Mouse (Mus musculus) gonadal fat pad, adult 2 months (tissue): ENCODE data around the gene Nos1ap. TPM values are rescaled to one million over a fixed set of nuclear protein-coding genes. Genes with fewer than 3 reads are reported as not detected.
A peak's percentile ranks its signal among the peaks of the same experiment; 100 is the strongest.

Experiments
- DNase-seq: peaks from one replicate; pipeline ENCODE4 v3.0.0-alpha.2; 2012; ENCODE audit warnings: low read depth
- polyA plus RNA-seq: library from polyadenylated mRNA; depleted of rRNA; stranded (reverse); fragments of >200 nt; gene quantifications from 2 replicates; pipeline ENCODE4 v1.2.3, GENCODE M21; 2012

Gene Nos1ap
- polyA plus RNA-seq, 1 experiment = 5.8 TPM

DNA sequence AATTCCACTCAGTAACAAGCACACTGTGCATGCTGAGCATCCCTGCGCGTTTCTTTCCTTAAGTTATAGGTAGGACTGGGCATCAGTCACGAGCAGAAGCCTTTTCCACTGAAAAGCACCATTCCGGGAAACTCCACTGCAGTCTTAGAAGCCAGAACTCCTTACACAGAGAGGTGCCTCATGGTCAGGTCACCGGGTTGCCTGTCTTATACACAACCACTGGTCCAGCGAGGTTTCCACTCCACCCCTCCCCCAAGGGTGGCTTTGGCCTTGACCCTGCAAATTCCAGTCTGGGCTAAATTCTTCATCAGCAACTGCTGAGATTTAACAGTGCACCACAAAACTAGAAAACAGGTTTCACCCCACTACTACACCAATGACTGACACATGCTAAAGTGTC is 1.3 kb downstream of the Nos1ap start:
- DNase-seq = no peak

DNA sequence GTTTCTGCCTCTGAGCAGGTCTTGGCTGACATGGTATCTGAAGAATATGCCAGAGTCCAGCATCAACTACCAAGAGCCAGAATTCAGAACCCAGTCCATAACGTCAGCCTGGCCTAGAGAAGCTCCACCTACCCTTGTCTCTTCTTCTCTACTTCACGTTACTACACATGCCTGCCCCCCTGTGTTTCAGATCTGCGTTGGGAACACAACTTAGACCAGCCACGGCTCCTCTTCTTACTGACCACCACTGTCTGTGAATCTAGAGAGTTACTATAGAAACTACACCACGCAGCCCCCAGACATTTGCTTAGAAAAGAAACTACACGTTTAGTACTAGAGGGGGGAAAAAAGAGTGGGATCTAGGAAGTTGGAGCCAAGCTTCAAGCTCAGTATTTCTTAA is 2.9 kb downstream of the Nos1ap start:
- DNase-seq = no peak

DNA sequence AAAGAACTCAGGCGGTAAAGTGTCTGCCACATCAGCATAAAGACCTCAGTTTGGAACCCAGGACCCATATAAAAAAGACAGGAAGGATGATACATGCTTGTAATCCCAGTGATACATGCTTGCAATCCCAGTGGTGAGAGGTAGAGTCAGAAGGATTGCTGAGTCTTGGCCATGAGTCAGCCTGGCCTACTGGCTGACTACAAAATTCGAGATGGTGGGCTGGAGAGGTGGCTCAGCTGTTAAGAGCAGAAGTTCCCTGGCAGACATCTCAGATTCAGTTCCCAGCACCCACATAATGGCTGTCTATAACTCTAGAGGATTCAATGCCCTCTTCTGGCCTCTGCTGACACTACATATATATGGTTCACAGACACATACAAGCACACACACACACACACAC is 5.7 kb downstream of the Nos1ap start:
- no peak for DNase-seq

DNA sequence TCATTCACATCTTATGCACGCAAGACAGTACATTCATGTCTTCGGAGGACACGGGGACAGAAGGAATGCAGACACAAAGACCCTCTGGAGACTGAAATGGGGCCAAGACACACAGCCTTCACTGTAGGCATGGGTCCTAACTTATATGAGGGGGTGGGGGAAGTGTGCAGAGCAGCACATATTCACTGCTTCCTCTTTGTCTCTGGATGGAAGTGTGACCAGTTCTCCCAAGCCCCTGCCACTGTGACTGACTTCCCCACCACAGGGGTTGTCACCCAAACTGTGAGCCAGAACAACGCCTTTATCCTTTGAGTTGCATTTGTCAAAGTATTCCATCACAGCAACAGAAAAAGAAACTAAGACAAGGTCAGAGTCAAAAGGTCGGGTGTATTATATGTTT is 7.3 kb downstream of the Nos1ap start:
- no peak for DNase-seq

DNA sequence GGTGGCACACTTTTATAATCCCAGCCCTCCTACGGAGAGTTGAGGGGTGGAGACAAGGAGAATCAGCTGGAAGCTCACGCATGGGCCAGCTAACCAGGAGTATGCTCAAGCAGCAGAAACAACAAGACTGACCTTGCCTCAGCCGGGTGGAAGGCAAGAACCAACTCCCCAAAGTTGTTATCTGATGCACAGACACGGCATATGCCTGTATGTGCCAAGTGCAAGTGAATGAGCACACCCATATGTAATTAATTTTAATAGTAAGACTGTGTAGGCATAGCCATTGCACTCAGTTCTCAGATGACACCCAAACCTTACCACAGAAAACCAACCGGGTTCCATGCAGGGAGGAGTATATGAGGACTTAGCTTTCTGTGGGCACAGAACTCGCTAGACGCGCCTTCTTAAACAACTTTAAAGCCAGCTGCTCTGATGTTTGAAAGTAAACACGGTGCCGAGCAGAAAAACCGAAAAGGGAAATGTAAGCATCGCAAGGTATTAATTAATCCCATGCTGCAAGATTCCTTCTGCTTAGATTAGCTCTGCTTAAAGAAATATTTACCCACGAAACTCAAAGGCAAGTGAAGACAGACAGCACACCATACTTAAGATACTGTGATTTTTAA is 9.1 kb downstream of the Nos1ap start:
- no peak for DNase-seq

DNA sequence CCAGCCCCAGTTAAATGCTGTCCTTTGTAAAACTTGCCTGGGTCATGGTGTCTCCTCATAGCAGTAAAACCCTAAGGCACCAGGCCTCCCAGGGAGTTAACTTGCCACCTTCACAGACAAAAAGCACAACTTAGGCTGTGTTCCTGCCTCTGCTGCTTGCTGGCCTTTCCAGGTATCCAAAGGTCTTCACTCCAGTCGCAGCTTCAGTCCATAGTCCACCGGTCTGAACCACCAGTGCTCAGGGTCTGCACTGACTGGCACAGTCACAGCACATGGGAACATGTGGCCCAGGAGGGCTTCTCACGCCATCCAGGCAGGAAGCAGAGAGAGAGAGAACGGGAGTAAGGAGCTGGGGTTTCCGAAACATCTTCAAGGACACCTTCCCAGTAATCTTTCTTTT is 10.2 kb downstream of the Nos1ap start:
- no peak for DNase-seq

DNA sequence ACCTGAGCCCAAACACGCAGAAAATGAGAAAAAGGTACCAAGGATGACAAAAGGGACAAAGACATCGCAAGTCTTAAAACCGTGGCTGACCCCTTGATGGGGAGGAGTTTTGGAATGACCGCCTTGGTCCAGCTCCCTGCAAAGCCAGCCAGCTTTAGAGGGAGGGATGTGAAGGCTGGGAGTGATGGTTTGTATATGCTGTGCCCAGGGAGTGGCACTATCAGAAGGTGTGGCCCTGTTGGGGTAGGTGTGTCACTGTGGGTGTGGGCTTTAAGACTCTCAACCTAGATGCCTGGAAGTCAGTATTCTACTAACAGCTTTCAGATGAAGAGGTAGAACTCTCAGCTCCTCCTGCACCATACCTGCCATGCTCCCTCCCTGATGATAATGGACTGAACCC is 10.6 kb downstream of the Nos1ap start:
- no peak for DNase-seq

DNA sequence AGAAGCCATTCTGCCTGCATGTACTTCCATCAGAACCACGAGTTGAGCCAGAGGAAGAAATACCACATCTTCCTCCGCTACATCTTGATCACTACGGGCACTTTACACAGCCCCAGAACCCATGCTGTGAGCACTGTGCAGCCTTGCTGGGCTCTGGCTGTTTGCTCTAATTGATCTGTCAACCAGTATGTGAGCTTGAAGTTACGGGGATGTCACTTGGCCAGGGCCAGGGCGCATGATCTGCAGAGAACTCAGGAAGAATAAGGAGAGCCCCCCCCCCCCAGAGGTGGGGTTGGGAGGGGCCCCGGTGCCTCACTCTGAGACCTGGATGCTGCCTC is 13.0 kb downstream of the Nos1ap start:
- no peak for DNase-seq

DNA sequence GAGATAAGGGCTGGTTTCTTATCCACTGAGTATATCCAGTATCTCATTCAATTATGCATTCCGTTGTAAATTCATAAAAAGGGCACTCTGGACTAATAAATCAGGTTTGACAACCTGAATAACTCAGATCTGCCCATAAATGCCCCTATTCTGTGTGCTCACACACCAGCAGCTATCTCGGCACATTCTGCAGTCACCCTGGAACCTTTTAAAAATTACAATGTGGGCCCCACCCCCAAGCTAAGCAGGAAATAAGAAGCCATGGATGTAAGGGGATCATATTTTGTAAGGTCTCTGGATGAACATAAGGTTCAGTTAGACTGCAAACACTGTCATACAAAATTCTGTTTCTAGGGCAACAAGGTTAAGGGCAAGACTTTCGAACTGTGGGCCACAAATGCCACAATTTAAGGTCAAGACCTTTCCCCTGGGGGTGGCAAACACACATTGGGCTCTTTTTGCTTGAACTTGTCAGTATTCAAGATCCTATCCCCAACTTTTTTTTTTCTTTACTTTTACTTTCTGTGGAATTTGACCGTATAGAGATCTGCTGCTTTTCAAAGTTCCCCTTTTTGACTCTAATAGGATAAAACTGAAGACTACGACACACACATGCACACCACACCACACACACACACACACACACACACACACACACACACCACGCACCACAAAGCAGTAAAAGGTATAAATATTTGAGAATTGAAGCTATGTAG is 13.5 kb downstream of the Nos1ap start:
- DNase-seq = no peak

DNA sequence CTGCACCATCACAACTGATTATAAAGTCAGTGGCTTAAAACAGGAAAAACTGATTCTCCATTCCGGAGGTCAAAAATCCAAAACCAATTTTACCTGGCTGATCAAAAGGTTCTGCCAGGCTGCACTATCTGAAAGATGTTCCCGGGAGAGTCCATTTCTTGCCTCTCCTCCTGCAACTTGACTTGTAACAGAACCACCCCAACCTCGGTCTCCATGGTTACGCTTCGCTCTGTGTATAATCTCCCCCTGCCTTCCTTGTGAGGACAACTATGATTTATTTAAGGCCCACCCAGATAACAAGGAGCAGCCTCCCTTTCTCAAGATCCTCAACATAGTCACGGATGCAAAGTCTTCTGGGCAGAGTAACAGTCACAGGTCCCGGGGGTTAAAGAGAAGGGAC is 16.5 kb downstream of the Nos1ap start:
- DNase-seq = no peak

DNA sequence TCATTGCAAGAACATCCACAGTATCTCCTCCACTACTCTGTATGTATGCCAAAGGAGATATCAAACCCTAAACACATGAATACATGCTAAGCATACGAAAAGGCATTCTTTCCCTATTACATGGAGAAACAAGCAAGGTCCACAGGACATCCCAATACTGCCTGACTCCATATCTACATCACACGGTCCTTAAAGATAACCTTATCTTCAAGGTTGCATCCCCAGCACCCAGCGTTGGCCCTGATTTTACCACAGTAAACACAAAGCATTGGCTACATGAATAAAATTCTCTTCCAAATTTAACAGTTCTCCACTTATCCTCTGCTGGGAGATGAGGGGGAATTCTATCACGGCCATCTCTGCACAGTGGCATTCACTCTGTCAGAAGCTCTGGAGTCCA is 22.7 kb downstream of the Nos1ap start:
- no peak for DNase-seq

DNA sequence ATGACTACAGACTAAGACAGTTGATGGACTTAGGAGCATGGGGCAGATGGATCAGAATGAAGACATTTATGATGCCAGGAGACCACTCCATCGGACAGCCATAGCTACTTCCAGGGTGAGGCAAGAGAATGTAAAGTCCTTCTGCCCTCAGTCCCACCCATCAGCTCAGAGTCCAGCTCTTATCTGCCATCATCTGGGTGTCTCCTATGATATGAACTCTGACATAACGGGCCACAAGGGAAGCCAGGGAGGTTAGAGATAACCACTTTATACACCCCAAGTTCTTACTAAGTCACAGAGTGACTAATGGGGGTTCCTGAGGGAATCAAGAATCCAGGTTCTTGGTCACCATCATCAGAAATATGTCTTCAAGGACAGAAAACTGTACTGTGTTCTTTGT is 23.1 kb downstream of the Nos1ap start:
- DNase-seq = no peak

DNA sequence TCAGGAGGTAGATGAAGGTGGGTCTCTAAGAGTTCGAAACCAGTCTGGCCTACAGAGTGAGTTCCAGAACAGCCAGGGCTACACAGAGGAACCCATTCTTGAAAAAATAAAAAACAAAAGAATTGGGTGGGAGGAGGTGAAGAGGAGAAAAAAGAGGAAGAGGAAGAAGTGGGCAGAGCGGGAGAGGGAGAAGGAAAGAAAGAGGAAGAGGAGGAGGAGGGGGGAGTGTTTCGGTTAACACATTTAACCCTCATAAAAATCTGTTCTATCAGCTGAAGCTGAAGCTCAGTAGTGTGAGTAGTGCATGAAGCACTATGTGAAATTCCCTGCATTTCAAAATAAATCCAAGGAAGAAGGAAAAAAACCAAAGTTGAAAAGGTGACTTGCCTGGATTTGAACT is 24.7 kb downstream of the Nos1ap start:
- no peak for DNase-seq

DNA sequence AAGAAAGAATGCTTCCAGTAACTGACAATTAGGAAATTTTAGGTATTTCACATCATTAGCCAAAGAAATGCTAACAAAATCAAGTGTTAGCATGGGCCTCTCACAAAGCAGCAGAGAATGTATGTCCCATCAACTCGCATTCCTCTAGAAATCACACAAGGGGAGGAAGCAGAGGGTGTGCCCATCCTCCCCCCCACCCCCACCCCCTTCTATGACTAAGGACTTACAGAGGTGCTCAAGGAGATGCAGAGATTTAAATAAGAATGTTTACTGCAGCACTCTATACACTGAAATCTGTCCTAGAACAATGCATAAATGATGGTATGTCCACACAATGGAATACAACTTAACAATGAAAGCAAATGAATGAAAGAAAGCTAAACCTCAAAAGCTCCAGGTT is 27.2 kb downstream of the Nos1ap start:
- DNase-seq = no peak

DNA sequence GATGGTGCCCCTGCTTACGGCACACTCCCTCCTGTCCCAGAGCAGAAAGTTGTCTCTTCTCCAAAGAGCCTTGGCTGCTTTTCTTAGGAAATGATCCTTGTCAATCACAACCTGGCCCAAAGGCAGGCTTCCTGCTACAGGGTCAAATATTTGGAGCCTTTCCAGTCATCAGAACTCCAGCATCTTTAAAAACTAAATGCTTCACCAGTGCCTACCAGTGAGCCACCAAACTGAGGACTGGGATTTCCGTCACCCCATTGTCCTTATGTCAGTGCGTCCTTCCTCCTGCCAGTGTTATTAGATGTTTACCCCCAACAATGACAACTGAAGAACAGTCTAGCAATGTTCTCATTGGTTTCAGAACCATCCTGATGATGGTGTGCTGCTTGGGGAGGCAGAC is 28.9 kb downstream of the Nos1ap start:
- DNase-seq = no peak

DNA sequence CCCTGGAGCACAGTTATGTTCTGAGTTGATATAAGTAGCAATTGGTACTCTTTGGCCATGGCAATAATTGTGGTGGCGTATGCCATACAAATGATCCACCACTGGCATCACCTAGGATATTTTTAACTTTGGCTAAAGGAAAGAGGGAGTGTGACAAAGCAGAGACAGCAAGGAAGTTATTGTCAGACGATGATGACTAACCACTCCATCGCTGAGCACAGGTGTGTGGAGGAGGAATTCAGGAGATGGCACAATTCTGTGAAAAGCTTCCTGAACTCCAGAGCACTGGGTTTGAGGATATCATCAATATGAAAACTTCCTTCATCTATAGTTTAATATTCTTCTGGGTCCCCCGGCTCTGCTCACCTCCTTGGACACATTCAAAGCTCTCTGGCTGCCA is 31.7 kb downstream of the Nos1ap start:
- DNase-seq = no peak

DNA sequence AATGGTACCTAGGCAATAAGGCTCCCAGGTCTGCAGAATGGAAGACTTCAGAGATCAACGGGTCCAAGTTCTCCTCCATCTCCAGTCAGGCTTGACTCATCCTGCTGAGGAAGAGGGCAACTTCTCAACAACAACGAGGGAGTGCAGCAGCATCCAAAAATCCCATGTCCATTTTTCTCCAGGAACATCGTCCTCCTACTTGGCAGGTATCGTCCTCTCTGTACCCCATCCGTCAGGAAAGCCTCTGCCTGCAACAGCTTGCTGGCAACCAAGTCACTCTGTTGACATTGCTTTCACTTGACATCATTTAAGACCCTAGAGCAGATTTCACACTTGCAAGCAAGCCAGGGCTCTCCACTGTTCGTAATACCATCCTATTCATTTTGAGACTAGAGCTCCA is 33.0 kb downstream of the Nos1ap start:
- no peak for DNase-seq

DNA sequence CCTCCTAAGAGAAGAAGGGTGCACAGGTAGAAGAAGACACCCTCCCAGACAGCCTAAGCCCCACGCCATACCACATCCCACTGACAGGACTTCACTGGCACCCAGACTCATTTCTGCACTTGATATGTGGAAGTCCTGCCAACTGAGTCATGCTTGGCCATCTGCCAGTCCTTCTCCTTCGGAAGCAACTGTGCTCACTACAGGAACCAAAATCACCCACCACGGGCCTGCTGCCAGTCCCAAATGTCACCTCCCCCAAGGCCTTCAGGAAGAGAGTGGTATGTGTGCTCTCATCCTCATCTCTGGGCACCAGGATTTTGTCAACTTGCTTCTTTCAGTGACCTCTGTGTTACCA is 34.7 kb downstream of the Nos1ap start:
- no peak for DNase-seq

DNA sequence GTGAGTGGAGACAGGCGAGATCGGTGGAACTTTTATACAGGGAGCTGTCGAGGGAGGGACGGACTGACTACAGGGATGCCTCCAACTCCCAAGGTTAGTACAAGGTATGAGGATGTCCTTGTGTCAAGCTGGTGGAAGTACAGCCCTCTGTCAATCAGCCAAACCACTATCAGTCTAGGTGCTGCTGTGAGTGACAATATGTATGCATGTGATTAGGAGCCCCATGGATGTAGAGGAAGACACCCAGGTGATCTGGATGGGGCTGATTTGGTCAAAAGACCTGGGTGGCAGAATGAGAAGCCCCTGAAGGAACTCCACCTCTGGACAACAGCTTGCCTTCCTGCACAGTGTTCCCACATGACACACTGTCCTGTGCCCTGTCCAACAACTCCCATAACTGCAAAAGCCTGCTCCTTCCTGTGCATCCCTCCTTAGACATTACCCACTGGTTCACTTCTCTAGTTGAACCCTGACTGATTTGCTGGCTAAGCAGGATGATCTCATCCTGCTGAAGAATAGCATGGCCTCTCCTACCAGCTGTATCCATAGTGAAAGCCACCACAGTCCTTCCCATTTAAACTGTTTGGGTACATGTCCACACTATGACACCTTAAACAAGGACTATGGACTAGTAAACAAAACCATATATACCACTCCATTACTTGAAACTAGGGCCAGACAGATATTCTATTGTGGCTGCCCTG is 35.3 kb downstream of the Nos1ap start:
- DNase-seq = no peak

DNA sequence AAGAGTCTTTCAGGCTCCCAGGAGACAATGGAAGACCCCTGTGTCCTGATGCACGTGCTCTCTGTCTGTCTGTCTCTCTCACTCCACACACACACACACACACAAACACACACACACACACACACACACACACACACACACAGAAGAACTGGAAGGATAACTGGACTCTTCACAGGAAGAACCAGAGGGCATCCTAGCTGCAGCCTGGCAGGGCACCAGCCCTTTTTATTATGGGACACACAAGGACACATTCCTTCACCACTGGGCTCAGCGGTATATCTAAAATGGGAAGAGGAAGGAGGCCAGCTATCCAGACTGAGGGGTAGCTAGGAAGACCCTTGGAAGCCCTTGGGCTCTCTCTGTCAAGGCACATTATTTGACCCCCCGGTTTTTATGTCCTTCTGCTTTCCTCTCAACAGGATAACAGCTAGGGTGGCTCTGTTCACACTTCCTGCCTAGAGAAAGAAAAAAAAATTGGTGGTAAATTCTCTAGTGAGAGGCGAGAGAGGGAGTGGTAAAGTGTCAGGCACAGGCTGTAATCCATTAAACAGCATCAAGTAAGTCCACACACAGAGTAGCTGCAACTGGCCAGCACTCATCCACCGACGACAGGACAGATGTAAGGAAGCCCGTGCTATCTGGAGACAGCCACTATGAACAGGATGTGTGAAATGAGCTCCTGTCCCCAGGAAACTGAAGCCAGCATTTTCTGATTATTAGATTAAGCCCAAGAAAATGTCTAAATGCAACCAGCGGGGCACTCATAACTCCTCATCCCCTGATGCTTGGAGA is 38.8 kb downstream of the Nos1ap start:
- DNase-seq = no peak

DNA sequence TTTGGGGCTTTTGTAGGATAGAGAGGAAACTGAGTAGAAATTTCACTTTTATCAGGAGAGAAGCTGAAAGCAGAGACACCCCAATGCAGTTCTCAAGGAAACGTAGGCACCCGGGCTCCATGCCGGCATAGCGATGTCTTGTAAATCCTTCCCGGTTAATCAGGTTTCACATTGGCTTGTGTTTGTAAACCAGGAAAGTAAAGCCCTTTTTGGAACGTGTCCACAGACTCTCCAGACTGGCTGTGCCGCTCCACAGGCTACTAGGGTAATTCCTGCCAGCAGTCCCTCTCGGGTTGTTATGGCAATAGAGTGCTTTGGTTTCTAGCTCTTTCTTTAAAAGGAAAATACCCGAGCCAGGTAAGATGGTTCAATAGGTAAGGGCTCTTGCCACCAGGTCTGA is 40.6 kb downstream of the Nos1ap start:
- DNase-seq = peak; percentile 90

DNA sequence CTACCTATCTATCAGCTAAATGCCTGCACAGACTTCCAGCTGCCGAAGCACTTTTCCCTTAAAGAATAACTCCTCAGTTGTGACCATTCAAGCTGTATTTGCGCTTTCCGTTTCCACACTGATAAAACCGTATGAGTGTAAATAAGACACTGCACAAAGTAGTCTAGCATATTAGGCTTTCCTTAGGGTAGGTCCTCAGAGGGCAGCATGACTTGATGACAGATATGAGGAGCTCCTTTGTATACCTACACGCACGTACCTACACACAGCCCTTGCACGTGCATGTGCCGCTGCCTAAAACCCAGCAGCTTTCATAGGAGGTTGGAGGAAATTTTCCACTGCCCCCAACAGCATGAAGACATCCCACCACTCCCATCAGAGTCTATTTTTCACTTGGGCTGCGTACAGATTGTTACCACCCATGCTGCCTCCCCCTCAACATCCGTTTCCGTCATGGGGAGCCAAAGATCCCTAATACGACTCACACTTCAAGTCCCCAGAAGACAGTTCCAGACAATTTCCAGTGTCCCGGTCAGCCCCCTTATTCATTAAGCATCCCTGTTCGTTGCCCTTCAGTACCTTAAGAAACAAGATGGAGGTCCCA is 41.4 kb downstream of the Nos1ap start:
- no peak for DNase-seq
